In genomic region chr8:12030363-12031116, GRCm38 (mm10) we compare ENCODE assay signal across 10 mouse cellular contexts.
DNase-seq lines count a peak whose midpoint lies in the region; ATAC-seq and TF ChIP-seq lines count a peak whose summit lies in the region.
"Had no signal": no experiment of that assay in that cellular context is flagged by ENCODE, and none has a peak within 500 bp of the region (broad histone marks: within the 10 kb centered on the region; RNA-seq: fewer than 3 reads in every experiment).

No protein-coding gene starts in this region.

- no peak overlapping the region for H3K4me3 ChIP-seq in hindbrain, embryonic 10.5 days
- H3K4me3 ChIP-seq in midbrain, embryonic 14.5 days (replicated peaks; ENCODE audit: low read depth, low read length), result no peak overlapping the region
- no peak overlapping the region for H3K4me3 ChIP-seq in thymus, adult 2 months (ENCODE audit: control insufficient read depth, insufficient read depth, low read length)

- TF ChIP-seq POLR2A in thymus, adult 2 months (IDR thresholded peaks at IDR 0.05; ENCODE audit: control insufficient read depth, extremely low read depth, insufficient read depth, low read length, poor library complexity), result no peak

- H3K27ac ChIP-seq in hindbrain, embryonic 10.5 days, result no peak overlapping the region
- no peak overlapping the region for H3K27ac ChIP-seq in midbrain, embryonic 14.5 days (replicated peaks; ENCODE audit: low read depth, low read length)
- H3K27ac ChIP-seq in thymus, adult 2 months (ENCODE audit: control insufficient read depth, insufficient read depth, low read length), result no peak overlapping the region

- peaks cover 12% of the 10 kb centered on the region; the same call in 1 of the 2 replicates for H3K27me3 ChIP-seq in hindbrain, embryonic 10.5 days (ENCODE audit: insufficient read depth, poor library complexity, severe bottlenecking)
- no peaks in the 10 kb centered on the region; the same call in 1 of the 2 replicates for H3K27me3 ChIP-seq in midbrain, embryonic 14.5 days (ENCODE audit: control insufficient read depth, insufficient read depth, low read length)
- H3K27me3 ChIP-seq in thymus, adult 2 months (ENCODE audit: control insufficient read depth, insufficient read depth, low read length), result no peaks in the 10 kb centered on the region

- peak overlapping the region; percentile 31 for H3K4me2 ChIP-seq in midbrain, embryonic 14.5 days (ENCODE audit: low read length)

- DNase-seq in embryo, embryonic 11 days, result peak; percentile 37
- no peak for DNase-seq in embryo, embryonic 10.5 days (ENCODE audit: low spot score)
- DNase-seq in brain, adult 2 months (ENCODE audit: low read depth, low spot score), result peak; percentile 16
- peak; percentile 15 for DNase-seq in hindbrain, embryonic 10.5 days (ENCODE audit: low spot score)
- peak; percentile 77 for DNase-seq in midbrain, embryonic 14.5 days
- no peak for DNase-seq in gastrocnemius, postnatal 14 days
- no peak for DNase-seq in thymus, adult 2 months
- DNase-seq in ovary, postnatal 14 days (ENCODE audit: low spot score), result no peak
- DNase-seq: adrenal gland, postnatal 10 days; kidney, postnatal 36 days had no signal

- ATAC-seq in midbrain, embryonic 14.5 days (ENCODE audit: low FRiP score, low TSS enrichment), result peak; percentile 40; the same call in 1 of the 2 replicates

- peaks cover 4% of the 10 kb centered on the region; the same call in 1 of the 2 replicates for H3K4me1 ChIP-seq in hindbrain, embryonic 10.5 days (replicated peaks)
- H3K4me1 ChIP-seq in midbrain, embryonic 14.5 days (ENCODE audit: control insufficient read depth, insufficient read depth, low read length), result peaks cover 10% of the 10 kb centered on the region; the same call in 1 of the 2 replicates
- no peaks in the 10 kb centered on the region for H3K4me1 ChIP-seq in thymus, adult 2 months (replicated peaks; ENCODE audit: control insufficient read depth, insufficient read depth, low read length)

- no peak for TF ChIP-seq CTCF in thymus, adult 2 months (IDR thresholded peaks at IDR 0.05; ENCODE audit: borderline replicate concordance, control insufficient read depth, extremely low read depth, insufficient read depth, low read length, poor library complexity)

- no peaks in the 10 kb centered on the region for H3K9me3 ChIP-seq in hindbrain, embryonic 10.5 days
- H3K9me3 ChIP-seq in midbrain, embryonic 14.5 days (ENCODE audit: control insufficient read depth, low read length), result no peaks in the 10 kb centered on the region

- 77% methylated on average over 22 of the region's 22 CpGs for WGBS in hindbrain, embryonic 10.5 days
- 38% methylated on average over 22 of the region's 22 CpGs for WGBS in midbrain, embryonic 14.5 days
- WGBS in thymus, adult 2 months, result 87% methylated on average over 22 of the region's 22 CpGs

- H3K9ac ChIP-seq in midbrain, embryonic 14.5 days (replicated peaks; ENCODE audit: low read length), result no peak overlapping the region

- intact Hi-C loops in gastrocnemius, postnatal 14 days (cut with DNase I; ENCODE audit: low total_unique reads), result no loop called here

- no peaks in the 10 kb centered on the region for H3K36me3 ChIP-seq in hindbrain, embryonic 10.5 days
- H3K36me3 ChIP-seq in midbrain, embryonic 14.5 days (ENCODE audit: control insufficient read depth, insufficient read depth, low read length), result no peaks in the 10 kb centered on the region
- no peaks in the 10 kb centered on the region for H3K36me3 ChIP-seq in thymus, adult 2 months (ENCODE audit: control insufficient read depth, insufficient read depth, low read length)

Comparison
In these comparisons a context has a peak if more than half of its experiments do, and no peak if none do; other contexts are left out.
1. DNase-seq: peak in embryo, embryonic 11 days (single experiment), brain, adult 2 months (single experiment), hindbrain, embryonic 10.5 days (single experiment) and midbrain, embryonic 14.5 days (single experiment); none in embryo, embryonic 10.5 days (single experiment), gastrocnemius, postnatal 14 days (single experiment), thymus, adult 2 months (single experiment) and ovary, postnatal 14 days (single experiment).